20 mouse cellular contexts compared by ENCODE assay signal in genomic region chr6:142453311-142453710, GRCm38 (mm10).
DNase-seq lines count a peak whose midpoint lies in the region.
"Had no signal": no experiment of that assay in that cellular context is flagged by ENCODE, and none has a peak within 500 bp of the region (broad histone marks: within the 10 kb centered on the region; RNA-seq: fewer than 3 reads in every experiment).

No protein-coding gene starts in this region.

- peak; percentile 57 for DNase-seq in CD4-positive helper T cell, adult 2 months (ENCODE audit: low read depth, low spot score)
- peak; percentile 27 for DNase-seq in T-cell, adult 2 months (ENCODE audit: low spot score)
- peak; percentile 21 for DNase-seq in induced T-regulatory cell, adult 2 months (ENCODE audit: low read depth)
- peak; percentile 34 to 42 for DNase-seq in thymus, postnatal 10 days (ENCODE audit: low spot score in 2 of 2)
- no peak for DNase-seq in kidney, postnatal 14 days
- DNase-seq in testis, postnatal 10 days (ENCODE audit: low spot score), result no peak
- DNase-seq in kidney, postnatal 10 days, result no peak
- no peak for DNase-seq in urinary bladder, postnatal 36 days (ENCODE audit: low spot score in 2 of 2)
- DNase-seq: adrenal gland, adult 2 months; adrenal gland, postnatal 36 days; cerebellum, adult 18-20 months; cerebellum, postnatal 14 days; gastrocnemius, postnatal 10 days; heart, adult 11 months; heart, postnatal 4 days; kidney, adult 2 months; liver; lung, adult 2 months; lung, postnatal 10 days; right cerebral cortex, postnatal 14 days had no signal

Comparison
In these comparisons a context has a peak if more than half of its experiments do, and no peak if none do; other contexts are left out.
1. DNase-seq: peak in CD4-positive helper T cell, adult 2 months (single experiment), T-cell, adult 2 months (single experiment), induced T-regulatory cell, adult 2 months (single experiment) and thymus, postnatal 10 days (2 of 2); none in kidney, postnatal 14 days (single experiment), testis, postnatal 10 days (single experiment), kidney, postnatal 10 days (single experiment) and urinary bladder, postnatal 36 days (0 of 2).